17 mouse cellular contexts compared by ENCODE assay signal in the genomic region with DNA sequence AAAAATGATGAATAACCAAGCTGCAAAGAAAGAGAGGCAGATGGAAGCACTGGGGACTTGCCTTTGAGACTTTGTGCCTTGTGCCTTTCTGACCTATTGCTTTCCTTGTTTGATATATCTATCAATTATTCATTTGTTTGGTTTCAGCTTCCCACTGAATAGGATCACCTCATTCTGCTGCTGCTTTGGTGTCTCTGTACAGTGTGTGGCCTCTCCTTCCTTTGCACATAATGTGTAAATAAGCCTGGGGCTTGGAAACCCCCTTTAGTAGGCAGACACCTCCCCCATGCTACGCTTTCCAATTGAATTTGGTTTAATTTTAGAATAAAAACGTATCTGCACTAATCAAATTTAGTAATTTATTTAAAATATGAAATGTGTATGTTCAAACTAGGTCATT.
"Had no signal": no experiment of that assay in that cellular context is flagged by ENCODE, and none has a peak within 500 bp of the region (broad histone marks: within the 10 kb centered on the region; RNA-seq: fewer than 3 reads in every experiment).

No protein-coding gene starts in this region.

- ATAC-seq: liver, postnatal 0 days had no signal

- H3K4me2 ChIP-seq: liver, embryonic 11.5 days; liver, embryonic 13.5 days; liver, embryonic 15.5 days; midbrain, embryonic 12.5 days; neural tube, embryonic 13.5 days; neural tube, embryonic 15.5 days had no signal

- H3K36me3 ChIP-seq: liver, embryonic 13.5 days; liver, embryonic 15.5 days; lung, embryonic 15.5 days; midbrain, embryonic 12.5 days; neural tube, embryonic 13.5 days; neural tube, embryonic 15.5 days had no signal

- H3K9ac ChIP-seq: liver, embryonic 13.5 days; liver, embryonic 15.5 days; liver, postnatal 0 days; lung, embryonic 15.5 days; midbrain, embryonic 12.5 days; neural tube, embryonic 13.5 days; neural tube, embryonic 15.5 days had no signal

- DNase-seq: liver, embryonic 13.5 days; liver, postnatal 0 days; lung, adult 2 months; right cerebral cortex, adult 18-20 months; right cerebral cortex, postnatal 25 days; right cerebral cortex, postnatal 4 days; spleen, adult 18-20 months; thymus, adult 18-20 months; thymus, postnatal 14 days; thymus, postnatal 36 days had no signal

- H3K27me3 ChIP-seq: liver, embryonic 13.5 days; liver, embryonic 15.5 days; lung, embryonic 15.5 days; neural tube, embryonic 13.5 days; neural tube, embryonic 15.5 days had no signal

- H3K9me3 ChIP-seq: liver, embryonic 13.5 days; liver, embryonic 15.5 days; lung, embryonic 15.5 days; midbrain, embryonic 12.5 days; neural tube, embryonic 13.5 days; neural tube, embryonic 15.5 days had no signal

- H3K27ac ChIP-seq: liver, embryonic 13.5 days; liver, embryonic 15.5 days; midbrain, embryonic 12.5 days; neural tube, embryonic 13.5 days; neural tube, embryonic 15.5 days had no signal

- H3K4me1 ChIP-seq: liver, embryonic 15.5 days; midbrain, embryonic 12.5 days; neural tube, embryonic 13.5 days; neural tube, embryonic 15.5 days had no signal

- H3K4me3 ChIP-seq: liver, embryonic 13.5 days; liver, embryonic 15.5 days; midbrain, embryonic 12.5 days; myocyte; neural tube, embryonic 13.5 days; neural tube, embryonic 15.5 days had no signal
